Mouse (Mus musculus) kidney, adult 18-20 months (tissue): Measurements from ENCODE around the gene Zfp976.
A peak's percentile ranks its signal among the peaks of the same experiment; 100 is the strongest.
"Not testable (repeated sequence)": the region's sequence is repeated elsewhere in the genome, so short reads cannot be mapped to it uniquely, and the experiment has no call there.

Source experiments
- DNase-seq: peaks from one replicate; pipeline ENCODE4 v3.0.0; 2021

The Zfp976 gene

GRCm38 (mm10) chr7:42642152-42643115, at the start of gene Zfp976:
Gene Zfp976 (minus strand): TSS chr7:42642588.
- DNase-seq: peak; percentile 75

GRCm38 (mm10) chr7:42680081-42680480, 37.7 kb upstream of the Zfp976 start:
- DNase-seq: not testable (repeated sequence)

- not testable (repeated sequence) for DNase-seq
Observed at GRCm38 (mm10) chr7:42679646-42680045, 37.3 kb upstream of the Zfp976 start.

- DNase-seq: not testable (repeated sequence)
Observed at GRCm38 (mm10) chr7:42660140-42660539, 17.8 kb upstream of the Zfp976 start.

- DNase-seq: not testable (repeated sequence)
Observed at GRCm38 (mm10) chr7:42655211-42655610, 12.8 kb upstream of the Zfp976 start.

- peak; percentile 2 for DNase-seq
Observed at GRCm38 (mm10) chr7:42643120-42643620, 782 bp upstream of the Zfp976 start.

- not testable (repeated sequence) for DNase-seq
Observed at GRCm38 (mm10) chr7:42631031-42631430, 11.4 kb downstream of the Zfp976 start.

- not testable (repeated sequence) for DNase-seq
Observed at GRCm38 (mm10) chr7:42595666-42596065, 46.7 kb downstream of the Zfp976 start.

- DNase-seq: not testable (repeated sequence)
Observed at GRCm38 (mm10) chr7:42592413-42592812, 50.0 kb downstream of the Zfp976 start, which contains the start of gene Zfp977. Gene Zfp977 (minus strand): TSS chr7:42592547.

- not testable (repeated sequence) for DNase-seq
Observed at GRCm38 (mm10) chr7:42591311-42591710, 51.1 kb downstream of the Zfp976 start.

GRCm38 (mm10) chr7:42578488-42578887, 63.9 kb downstream of the Zfp976 start, which contains the start of gene Gm21028:
Gene Gm21028 (minus strand): TSS chr7:42578588.
- no peak for DNase-seq
